Mouse (Mus musculus): ENCODE data around the gene Rgl2. TPM values are rescaled to one million over a fixed set of nuclear protein-coding genes. Genes with fewer than 3 reads are reported as not detected.

The Rgl2 gene
- polyA plus RNA-seq, 1 experiment from 2014 or later: 60.9 TPM

DNA sequence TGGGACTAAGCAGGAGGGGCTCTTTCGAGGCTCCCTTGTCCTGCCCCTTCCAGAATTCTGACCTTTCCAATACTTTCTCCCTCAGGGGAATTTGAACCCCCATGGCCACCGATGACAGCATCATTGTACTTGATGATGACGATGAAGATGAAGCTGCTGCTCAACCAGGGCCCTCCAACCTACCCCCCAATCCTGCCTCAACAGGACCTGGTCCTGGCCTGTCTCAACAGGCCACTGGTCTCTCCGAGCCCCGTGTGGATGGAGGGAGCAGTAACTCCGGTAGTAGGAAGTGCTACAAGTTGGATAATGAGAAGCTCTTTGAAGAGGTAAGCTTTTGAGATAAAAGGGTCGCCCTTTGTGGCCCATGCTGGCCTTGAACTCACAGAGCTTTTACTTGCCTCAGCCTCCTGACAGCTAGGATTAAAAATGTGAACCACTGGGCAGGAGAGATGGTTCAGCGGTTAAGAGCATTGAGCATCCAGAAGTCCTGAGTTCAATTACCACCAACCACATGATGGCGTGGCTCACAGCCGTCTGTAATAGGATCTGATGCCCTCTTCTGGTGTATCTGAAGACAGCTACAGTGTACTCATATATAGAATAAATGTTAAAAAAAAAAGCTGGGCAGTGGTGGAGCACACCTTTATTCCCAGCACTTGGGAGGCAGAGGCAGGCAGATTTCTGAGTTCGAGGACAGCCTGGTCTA lies 18.8 kb upstream of the Rgl2 start:
- Histone ChIP-seq H3K4me2 (peak overlapping the region; percentile 93), H3K9me3 (no peaks in the 10 kb centered on the region), H3K9ac (peak overlapping the region; percentile 82), H3K27me3 (replicated peaks) (no peaks in the 10 kb centered on the region), H3K4me1 (peaks cover 33% of the 10 kb centered on the region), H3K36me3 (replicated peaks) (peaks cover 18% of the 10 kb centered on the region), H3K4me3 (peak overlapping the region; percentile 70), H3K27ac (0 out of 2 replicates have a peak overlapping the region, but pooled peaks have one; percentile 86)
- ATAC-seq (replicated peaks): no peak
- WGBS: 49% methylated on average over 11 of the region's 11 CpGs

DNA sequence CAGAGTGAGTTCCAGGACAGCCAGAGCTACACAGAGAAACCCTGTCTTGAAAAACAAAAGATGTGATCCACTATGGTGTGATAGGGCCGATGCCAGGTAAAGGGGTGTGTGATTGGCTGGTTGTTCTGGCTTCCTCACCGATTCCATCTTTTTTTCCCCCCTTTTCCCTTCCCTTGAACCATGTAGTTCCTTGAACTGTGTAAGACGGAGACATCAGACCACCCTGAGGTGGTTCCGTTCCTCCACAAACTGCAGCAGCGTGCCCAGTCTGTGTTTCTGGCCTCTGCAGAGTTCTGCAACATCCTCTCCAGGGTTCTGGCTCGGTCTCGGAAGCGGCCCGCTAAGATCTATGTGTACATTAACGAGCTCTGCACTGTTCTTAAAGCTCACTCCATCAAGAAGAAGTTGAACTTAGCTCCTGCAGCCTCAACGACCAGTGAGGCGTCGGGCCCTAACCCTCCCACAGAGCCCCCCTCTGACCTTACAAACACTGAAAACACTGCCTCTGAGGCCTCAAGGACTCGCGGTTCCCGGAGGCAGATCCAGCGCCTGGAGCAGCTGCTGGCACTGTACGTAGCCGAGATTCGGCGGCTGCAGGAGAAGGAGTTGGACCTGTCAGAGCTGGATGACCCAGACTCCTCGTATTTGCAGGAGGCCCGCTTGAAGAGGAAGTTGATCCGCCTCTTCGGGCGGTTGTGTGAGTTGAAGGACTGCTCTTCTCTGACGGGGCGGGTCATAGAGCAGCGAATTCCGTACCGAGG lies 18.1 kb upstream of the Rgl2 start:
- H3K27ac ChIP-seq: no peak overlapping the region
- no peak overlapping the region for H3K4me2 ChIP-seq
- no peak overlapping the region; the same call in 1 of the 2 replicates for H3K4me3 ChIP-seq
- no peaks in the 10 kb centered on the region for H3K9me3 ChIP-seq
- H3K4me1 ChIP-seq: peaks cover 34% of the 10 kb centered on the region
- ATAC-seq (replicated peaks): no peak
- H3K36me3 ChIP-seq (replicated peaks): peaks cover 18% of the 10 kb centered on the region
- no peak overlapping the region for H3K9ac ChIP-seq
- H3K27me3 ChIP-seq (replicated peaks): no peaks in the 10 kb centered on the region
- WGBS: 94% methylated on average over 31 of the region's 31 CpGs

DNA sequence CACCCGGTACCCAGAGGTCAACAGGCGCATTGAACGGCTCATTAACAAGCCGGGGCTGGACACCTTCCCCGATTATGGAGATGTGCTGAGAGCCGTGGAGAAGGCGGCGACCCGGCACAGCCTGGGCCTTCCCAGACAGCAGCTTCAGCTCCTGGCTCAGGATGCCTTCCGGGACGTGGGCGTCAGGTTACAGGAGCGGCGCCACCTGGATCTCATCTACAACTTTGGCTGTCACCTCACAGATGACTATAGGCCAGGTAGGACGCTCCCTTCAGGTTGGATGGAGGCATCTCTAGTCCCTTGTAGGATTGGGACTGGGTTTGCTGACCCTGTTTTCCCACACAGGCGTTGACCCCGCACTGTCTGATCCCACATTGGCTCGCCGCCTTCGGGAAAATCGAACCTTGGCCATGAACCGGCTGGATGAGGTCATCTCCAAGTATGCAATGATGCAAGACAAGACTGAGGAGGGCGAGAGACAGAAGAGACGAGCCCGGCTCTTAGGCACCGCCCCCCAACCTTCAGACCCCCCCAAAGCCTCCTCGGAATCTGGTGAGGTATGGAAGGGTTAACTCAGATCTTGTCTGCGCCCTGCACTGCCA lies 17.4 kb upstream of the Rgl2 start:
- Histone ChIP-seq H3K4me1 (peaks cover 40% of the 10 kb centered on the region), H3K27me3 (replicated peaks) (no peaks in the 10 kb centered on the region), H3K9me3 (no peaks in the 10 kb centered on the region), H3K36me3 (replicated peaks) (peaks cover 18% of the 10 kb centered on the region), H3K9ac (no peak overlapping the region), H3K27ac (no peak overlapping the region), H3K4me3 (no peak overlapping the region), H3K4me2 (no peak overlapping the region)
- 93% methylated on average over 28 of the region's 28 CpGs for WGBS
- ATAC-seq (replicated peaks): no peak

- 89% methylated on average over 10 of the region's 10 CpGs for WGBS
- no peak for ATAC-seq (replicated peaks)
- Histone ChIP-seq H3K9me3 (no peaks in the 10 kb centered on the region), H3K4me1 (peaks cover 38% of the 10 kb centered on the region), H3K27ac (no peak overlapping the region), H3K4me2 (no peak overlapping the region), H3K36me3 (replicated peaks) (peaks cover 18% of the 10 kb centered on the region), H3K4me3 (no peak overlapping the region), H3K27me3 (replicated peaks) (no peaks in the 10 kb centered on the region), H3K9ac (no peak overlapping the region)
These were observed 16.1 kb upstream of the Rgl2 start for GRCm38 (mm10) chr17:33913264-33913663.

DNA sequence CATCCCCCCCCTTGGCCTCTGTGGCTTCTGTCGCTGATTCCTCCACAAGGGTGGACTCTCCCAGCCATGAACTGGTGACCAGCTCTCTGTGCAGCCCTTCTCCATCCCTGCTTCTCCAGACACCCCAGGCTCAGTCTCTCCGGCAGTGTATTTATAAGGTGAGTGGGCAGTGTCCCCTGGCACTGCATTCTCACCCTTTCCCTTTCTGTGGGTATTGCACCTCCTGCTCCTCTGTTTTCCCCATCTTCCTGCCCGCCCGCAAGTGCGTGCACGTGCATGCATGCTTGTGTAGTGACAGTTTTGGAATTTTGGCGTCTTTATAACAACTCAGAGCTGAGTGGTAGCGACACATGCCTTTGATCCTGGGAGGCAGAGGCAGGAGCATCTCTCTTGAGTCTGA lies 15.4 kb upstream of the Rgl2 start:
- ATAC-seq (replicated peaks): no peak
- Histone ChIP-seq H3K4me2 (no peak overlapping the region), H3K27me3 (replicated peaks) (no peaks in the 10 kb centered on the region), H3K36me3 (replicated peaks) (peaks cover 18% of the 10 kb centered on the region), H3K4me1 (peaks cover 40% of the 10 kb centered on the region), H3K9ac (no peak overlapping the region), H3K9me3 (no peaks in the 10 kb centered on the region), H3K27ac (no peak overlapping the region), H3K4me3 (no peak overlapping the region)
- 98% methylated on average over 8 of the region's 8 CpGs for WGBS

- H3K9ac ChIP-seq: 0 out of 2 replicates have a peak overlapping the region, but pooled peaks have one; percentile 10
- peaks cover 49% of the 10 kb centered on the region for H3K4me1 ChIP-seq
- 68% methylated on average over 13 of the region's 13 CpGs for WGBS
- no peaks in the 10 kb centered on the region for H3K9me3 ChIP-seq
- no peaks in the 10 kb centered on the region for H3K27me3 ChIP-seq (replicated peaks)
- H3K27ac ChIP-seq: peak overlapping the region; percentile 18; the same call in 1 of the 2 replicates
- H3K4me3 ChIP-seq: peak overlapping the region; percentile 56; the same call in 1 of the 2 replicates
- no peak for ATAC-seq (replicated peaks)
- H3K36me3 ChIP-seq (replicated peaks): peaks cover 18% of the 10 kb centered on the region
- H3K4me2 ChIP-seq: peak overlapping the region; percentile 74
These were observed 14.4 kb upstream of the Rgl2 start for GRCm38 (mm10) chr17:33914969-33915391.

DNA sequence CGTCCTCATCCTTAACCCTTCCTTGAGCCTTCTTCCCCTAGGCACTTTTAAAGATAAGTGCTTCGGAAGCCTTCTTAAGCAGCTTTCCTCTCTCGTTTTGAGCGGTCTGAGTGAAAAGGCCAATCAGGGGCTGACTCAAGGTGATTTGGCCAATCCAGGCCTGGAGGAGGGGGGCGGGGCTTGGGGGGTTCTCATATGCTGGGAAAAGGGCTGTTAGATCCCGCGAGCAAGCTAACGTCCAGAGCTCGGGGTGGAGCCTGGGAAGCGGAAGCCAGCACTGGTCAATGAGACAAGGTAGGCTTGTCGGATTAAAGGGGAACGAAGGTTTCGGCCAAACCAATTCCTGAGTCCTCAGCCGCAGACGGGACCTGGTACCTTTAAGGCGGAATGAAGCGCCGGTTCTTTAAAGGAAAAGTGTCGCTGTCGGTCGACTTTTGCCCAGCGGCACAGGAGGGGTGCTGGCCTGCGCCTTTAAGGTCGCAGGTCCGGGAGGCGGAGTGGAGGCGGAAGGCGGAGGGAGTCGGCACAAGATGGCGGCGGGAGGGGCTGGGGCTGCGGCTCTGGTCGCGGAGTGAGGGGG lies 13.6 kb upstream of the Rgl2 start, which contains the start of the genes Tapbp and Zbtb22:
Tapbp (plus strand) TSS at position 229 of the 580 bp plus-strand sequence.
Zbtb22 (plus strand) TSS at position 234 of the 580 bp plus-strand sequence.
- H3K27me3 ChIP-seq (replicated peaks): no peaks in the 10 kb centered on the region
- peaks cover 49% of the 10 kb centered on the region for H3K4me1 ChIP-seq
- H3K4me3 ChIP-seq: peak within 1 kb of the TSS; percentile 56
- peak; percentile 92 for ATAC-seq (replicated peaks)
- no peaks in the 10 kb centered on the region for H3K9me3 ChIP-seq
- under 1% methylated on average over 34 of the region's 34 CpGs for WGBS
- peaks cover 18% of the 10 kb centered on the region for H3K36me3 ChIP-seq (replicated peaks)
- H3K9ac ChIP-seq: peak within 1 kb of the TSS; percentile 45
- H3K27ac ChIP-seq: peak within 1 kb of the TSS; percentile 87
- H3K4me2 ChIP-seq: peak within 1 kb of the TSS; percentile 74

- H3K9ac ChIP-seq: peak overlapping the region; percentile 45
- H3K27me3 ChIP-seq (replicated peaks): no peaks in the 10 kb centered on the region
- H3K4me3 ChIP-seq: peak overlapping the region; percentile 56
- under 1% methylated on average over 14 of the region's 20 CpGs for WGBS
- peak; percentile 53 for ATAC-seq (replicated peaks)
- peak overlapping the region; percentile 74 for H3K4me2 ChIP-seq
- peak overlapping the region; percentile 87 for H3K27ac ChIP-seq
- H3K36me3 ChIP-seq (replicated peaks): peaks cover 18% of the 10 kb centered on the region
- H3K9me3 ChIP-seq: no peaks in the 10 kb centered on the region
- peaks cover 49% of the 10 kb centered on the region for H3K4me1 ChIP-seq
These were observed 13.0 kb upstream of the Rgl2 start for GRCm38 (mm10) chr17:33916294-33916693.

- H3K36me3 ChIP-seq (replicated peaks): peaks cover 14% of the 10 kb centered on the region
- peaks cover 47% of the 10 kb centered on the region for H3K4me1 ChIP-seq
- H3K4me3 ChIP-seq: peak overlapping the region; percentile 56
- peak overlapping the region; percentile 74 for H3K4me2 ChIP-seq
- H3K27ac ChIP-seq: no peak overlapping the region
- no peak for ATAC-seq (replicated peaks)
- WGBS: 75% methylated on average over 31 of the region's 31 CpGs
- no peaks in the 10 kb centered on the region for H3K27me3 ChIP-seq (replicated peaks)
- no peaks in the 10 kb centered on the region for H3K9me3 ChIP-seq
- peak overlapping the region; percentile 45; the same call in 1 of the 2 replicates for H3K9ac ChIP-seq
These were observed 12.3 kb upstream of the Rgl2 start for GRCm38 (mm10) chr17:33916847-33917655.

- Histone ChIP-seq H3K4me2 (no peak overlapping the region), H3K9ac (no peak overlapping the region), H3K27ac (no peak overlapping the region), H3K4me3 (no peak overlapping the region), H3K4me1 (peaks cover 44% of the 10 kb centered on the region), H3K9me3 (no peaks in the 10 kb centered on the region), H3K36me3 (replicated peaks) (peaks cover 10% of the 10 kb centered on the region; the same call in 1 of the 2 replicates), H3K27me3 (replicated peaks) (no peaks in the 10 kb centered on the region)
- WGBS: 85% methylated on average over 18 of the region's 18 CpGs
- ATAC-seq (replicated peaks): no peak
These were observed 11.6 kb upstream of the Rgl2 start for GRCm38 (mm10) chr17:33917656-33918292.

All from midbrain, embryonic 15.5 days (tissue).